Mouse (Mus musculus) lung, embryonic 16.5 days (tissue): Measurements from ENCODE around the gene Cfap73. TPM values are rescaled to one million over a fixed set of nuclear protein-coding genes. Genes with fewer than 3 reads are reported as not detected.

Experiments used
- ATAC-seq: fragments of 200-750 bp; cut with Nextera tagmentation; 2 replicates; pipeline ENCODE4 v1.8.0; 2017; ENCODE audit warnings: low read depth, mild to moderate bottlenecking, moderate library complexity
- H3K27ac ChIP-seq: fragments of 300-500 bp; sonication (generic); 2 replicates; pipeline ENCODE4 v1.5.1; 2014; ENCODE audit warnings: mild to moderate bottlenecking, control low read depth, low read length
- H3K27me3 ChIP-seq: fragments of 300-500 bp; sonication (generic); 2 replicates; pipeline ENCODE4 v1.6.1; 2014; ENCODE audit warnings: low read depth, low read length, mixed read lengths; ENCODE audit not compliant: control insufficient read depth, insufficient read depth
- H3K36me3 ChIP-seq: fragments of 300-500 bp; sonication (generic); 2 replicates; pipeline ENCODE4 v1.6.1; 2014; ENCODE audit warnings: low read length; ENCODE audit not compliant: control insufficient read depth, insufficient read depth
- H3K4me1 ChIP-seq: fragments of 300-500 bp; sonication (generic); replicated peaks from 2 replicates; pipeline ENCODE4 v1.6.1; 2014; ENCODE audit warnings: low read length, mixed read lengths; ENCODE audit not compliant: control insufficient read depth, insufficient read depth
- H3K4me2 ChIP-seq: fragments of 300-500 bp; sonication (generic); 2 replicates; pipeline ENCODE4 v1.6.1; 2014; ENCODE audit warnings: low read depth, low read length, control low read depth
- H3K4me3 ChIP-seq: fragments of 300-500 bp; sonication (generic); 2 replicates; pipeline ENCODE4 v1.5.1; 2014; ENCODE audit warnings: mild to moderate bottlenecking, low read length, control low read depth
- H3K9ac ChIP-seq: fragments of 300-500 bp; sonication (generic); 2 replicates; pipeline ENCODE4 v1.6.1; 2014; ENCODE audit warnings: low read length, control low read depth
- H3K9me3 ChIP-seq: fragments of 300-500 bp; sonication (generic); 2 replicates; pipeline ENCODE4 v1.6.1; 2016; ENCODE audit warnings: low read length; ENCODE audit not compliant: control insufficient read depth
- WGBS: fragments of 180-500 bp; shearing (Covaris S2); extraction: QIAGEN DNeasy Blood & Tissue Kit; methylation state at CpG from one replicate; pipeline ENCODE4 v1.1.7; 2014; 5-methylcytosine and 5-hydroxymethylcytosine counted together
- polyA plus RNA-seq: library from polyadenylated mRNA; unstranded; fragments of >200 nt; fragmentation: Nextera tagmentation; extraction: Ambion mirVana; gene quantifications from 2 replicates; pipeline ENCODE4 v1.2.1, GENCODE M21; 2015

The Cfap73 gene
- polyA plus RNA-seq, 1 experiment from 2014 or later = 0.94 TPM

GRCm38 (mm10) chr5:120649374-120649933, 15.4 kb upstream of the Cfap73 start:
- no peak; the same call in 1 of the 2 replicates for ATAC-seq
- H3K9me3 ChIP-seq = no peaks in the 10 kb centered on the region
- H3K4me3 ChIP-seq = peak overlapping the region; percentile 37
- 6% methylated on average over 19 of the region's 21 CpGs for WGBS
- no peak overlapping the region for H3K27ac ChIP-seq
- no peaks in the 10 kb centered on the region for H3K36me3 ChIP-seq
- peaks cover 9% of the 10 kb centered on the region for H3K4me1 ChIP-seq
- peaks cover 32% of the 10 kb centered on the region for H3K27me3 ChIP-seq
- peak overlapping the region; percentile 54 for H3K4me2 ChIP-seq
- no peak overlapping the region for H3K9ac ChIP-seq

- peaks cover 32% of the 10 kb centered on the region for H3K27me3 ChIP-seq
- H3K4me1 ChIP-seq = peaks cover 9% of the 10 kb centered on the region
- peak within 1 kb of the TSS; percentile 37 for H3K4me3 ChIP-seq
- H3K9ac ChIP-seq = peak within 1 kb of the TSS; percentile 42; the same call in 1 of the 2 replicates
- WGBS = under 1% methylated on average over 47 of the region's 53 CpGs
- ATAC-seq = peak; percentile 56
- H3K36me3 ChIP-seq = no peaks in the 10 kb centered on the region
- no peaks in the 10 kb centered on the region for H3K9me3 ChIP-seq
- H3K27ac ChIP-seq = no peak within 1 kb of the TSS
- peak within 1 kb of the TSS; percentile 54 for H3K4me2 ChIP-seq
Observed at GRCm38 (mm10) chr5:120648569-120649373, 14.7 kb upstream of the Cfap73 start, which contains the start of gene Rasal1. Rasal1 (plus strand) TSS chr5:120648812.

GRCm38 (mm10) chr5:120647814-120648491, 13.9 kb upstream of the Cfap73 start:
- H3K36me3 ChIP-seq = no peaks in the 10 kb centered on the region
- ATAC-seq = no peak
- no peak overlapping the region for H3K9ac ChIP-seq
- peaks cover 32% of the 10 kb centered on the region for H3K27me3 ChIP-seq
- no peak overlapping the region for H3K4me3 ChIP-seq
- peak overlapping the region; percentile 54; the same call in 1 of the 2 replicates for H3K4me2 ChIP-seq
- 29% methylated on average over 12 of the region's 12 CpGs for WGBS
- H3K9me3 ChIP-seq = no peaks in the 10 kb centered on the region
- H3K27ac ChIP-seq = no peak overlapping the region
- peaks cover 9% of the 10 kb centered on the region for H3K4me1 ChIP-seq

GRCm38 (mm10) chr5:120647361-120647760, 13.3 kb upstream of the Cfap73 start:
- Histone ChIP-seq H3K9ac (no peak overlapping the region), H3K9me3 (no peaks in the 10 kb centered on the region), H3K4me2 (no peak overlapping the region), H3K27me3 (peaks cover 32% of the 10 kb centered on the region), H3K4me3 (no peak overlapping the region), H3K36me3 (no peaks in the 10 kb centered on the region), H3K27ac (no peak overlapping the region), H3K4me1 (peaks cover 9% of the 10 kb centered on the region)
- no peak for ATAC-seq
- 64% methylated on average over 4 of the region's 4 CpGs for WGBS

GRCm38 (mm10) chr5:120645851-120646250, 11.8 kb upstream of the Cfap73 start:
- Histone ChIP-seq H3K27me3 (peaks cover 28% of the 10 kb centered on the region), H3K27ac (no peak overlapping the region), H3K9me3 (no peaks in the 10 kb centered on the region), H3K4me3 (no peak overlapping the region), H3K36me3 (no peaks in the 10 kb centered on the region), H3K4me2 (no peak overlapping the region), H3K9ac (no peak overlapping the region), H3K4me1 (peaks cover 9% of the 10 kb centered on the region)
- ATAC-seq = no peak
- WGBS = 40% methylated on average over 6 of the region's 6 CpGs

GRCm38 (mm10) chr5:120644227-120644626, 10.2 kb upstream of the Cfap73 start:
- 79% methylated on average over 3 of the region's 3 CpGs for WGBS
- no peak overlapping the region for H3K4me3 ChIP-seq
- H3K4me2 ChIP-seq = no peak overlapping the region
- H3K27ac ChIP-seq = no peak overlapping the region
- no peak overlapping the region for H3K9ac ChIP-seq
- H3K36me3 ChIP-seq = no peaks in the 10 kb centered on the region
- H3K27me3 ChIP-seq = peaks cover 16% of the 10 kb centered on the region
- ATAC-seq = no peak
- H3K4me1 ChIP-seq = peaks cover 8% of the 10 kb centered on the region
- no peaks in the 10 kb centered on the region for H3K9me3 ChIP-seq

- 54% methylated on average over 14 of the region's 14 CpGs for WGBS
- Histone ChIP-seq H3K27ac (no peak overlapping the region), H3K4me2 (no peak overlapping the region), H3K4me3 (no peak overlapping the region), H3K4me1 (peaks cover under 1% of the 10 kb centered on the region), H3K9ac (no peak overlapping the region), H3K27me3 (peaks cover 9% of the 10 kb centered on the region), H3K36me3 (no peaks in the 10 kb centered on the region), H3K9me3 (no peaks in the 10 kb centered on the region)
- no peak for ATAC-seq
Observed at GRCm38 (mm10) chr5:120643365-120644085, 9.5 kb upstream of the Cfap73 start.

GRCm38 (mm10) chr5:120640094-120640493, 6.1 kb upstream of the Cfap73 start:
- Histone ChIP-seq H3K27ac (no peak overlapping the region), H3K4me3 (no peak overlapping the region), H3K9me3 (no peaks in the 10 kb centered on the region; the same call in 1 of the 2 replicates), H3K36me3 (no peaks in the 10 kb centered on the region), H3K4me1 (no peaks in the 10 kb centered on the region), H3K4me2 (no peak overlapping the region), H3K27me3 (no peaks in the 10 kb centered on the region), H3K9ac (no peak overlapping the region)
- ATAC-seq = no peak
- 85% methylated on average over 7 of the region's 7 CpGs for WGBS
